In the genomic region with DNA sequence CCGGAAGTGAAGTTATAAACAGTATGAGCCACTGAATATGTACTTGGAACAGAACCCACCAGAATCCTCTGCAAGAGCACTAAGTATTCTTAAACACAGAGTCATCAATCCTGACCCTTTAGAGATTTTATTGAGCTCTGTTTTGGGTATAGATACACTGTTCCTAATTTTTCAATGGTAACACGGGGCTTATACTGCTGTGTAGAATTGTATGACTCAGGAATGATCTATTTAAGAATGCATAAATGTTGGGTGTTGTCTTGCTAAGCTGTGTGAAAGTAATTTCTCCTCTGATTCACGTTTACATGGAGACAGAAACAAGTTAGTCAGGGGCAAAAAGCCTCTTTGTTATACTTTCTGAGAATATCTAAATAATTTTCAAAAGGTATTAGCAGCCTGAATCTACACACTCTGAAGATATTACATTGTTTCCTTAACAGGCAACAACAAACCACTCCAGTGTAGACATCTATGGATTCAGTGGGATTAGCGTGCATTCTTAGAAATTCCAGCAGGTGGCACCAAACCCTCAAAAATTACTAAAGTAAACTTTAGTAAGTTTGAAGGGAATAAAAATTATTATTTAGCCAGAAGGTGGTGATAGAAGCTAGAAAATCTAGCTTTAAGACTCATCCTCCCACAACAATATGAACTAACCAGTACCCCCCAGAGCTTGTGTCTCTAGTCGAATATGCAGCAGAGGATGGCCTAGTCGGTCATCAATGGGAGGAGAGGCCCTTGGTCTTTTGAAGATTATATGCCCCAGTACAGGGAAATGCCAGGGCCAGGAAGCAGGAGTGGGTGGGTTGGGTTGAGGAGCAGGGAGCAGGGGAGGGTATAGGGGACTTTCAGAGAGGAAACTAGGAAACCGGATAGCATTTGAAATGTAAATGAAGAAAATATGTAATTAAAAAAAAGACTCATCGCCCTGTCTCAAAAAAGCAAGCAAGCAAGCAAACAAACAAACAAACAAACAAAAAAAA, we compare ENCODE assay signal across 9 mouse cellular contexts. TPM values are rescaled to one million over a fixed set of nuclear protein-coding genes. Genes with fewer than 3 reads are reported as not detected.
DNase-seq lines count a peak whose midpoint lies in the region; ATAC-seq lines count a peak whose summit lies in the region.
"Had no signal": no experiment of that assay in that cellular context is flagged by ENCODE, and none has a peak within 500 bp of the region (broad histone marks: within the 10 kb centered on the region; RNA-seq: fewer than 3 reads in every experiment).

No protein-coding gene starts in this region.

- no peak overlapping the region for H3K9ac ChIP-seq in forebrain, embryonic 13.5 days
- H3K9ac ChIP-seq: heart, embryonic 15.5 days had no signal

- H3K9me3 ChIP-seq in forebrain, embryonic 13.5 days (replicated peaks): no peaks in the 10 kb centered on the region
- H3K9me3 ChIP-seq: heart, embryonic 15.5 days had no signal

- no peak overlapping the region for H3K27ac ChIP-seq in forebrain, embryonic 13.5 days
- H3K27ac ChIP-seq: heart, embryonic 15.5 days had no signal

- ATAC-seq in cerebellum, adult (ENCODE audit: insufficient number of reproducible peaks, low FRiP score, low TSS enrichment): no peak
- ATAC-seq in forebrain, embryonic 13.5 days: peak; percentile 81
- peak; percentile 73 for ATAC-seq in megakaryocyte progenitor cell, adult 5-6 weeks (replicated peaks; ENCODE audit: poor library complexity)

- H3K4me3 ChIP-seq in forebrain, embryonic 13.5 days: no peak overlapping the region
- H3K4me3 ChIP-seq: heart, embryonic 15.5 days had no signal

- H3K4me2 ChIP-seq in forebrain, embryonic 13.5 days: no peak overlapping the region
- H3K4me2 ChIP-seq: heart, embryonic 15.5 days had no signal

- no peaks in the 10 kb centered on the region for H3K27me3 ChIP-seq in forebrain, embryonic 13.5 days
- H3K27me3 ChIP-seq: heart, embryonic 15.5 days had no signal

- H3K4me1 ChIP-seq in forebrain, embryonic 13.5 days: no peaks in the 10 kb centered on the region
- H3K4me1 ChIP-seq: heart, embryonic 15.5 days had no signal

- no peaks in the 10 kb centered on the region for H3K36me3 ChIP-seq in forebrain, embryonic 13.5 days (ENCODE audit: poor library complexity, severe bottlenecking)
- H3K36me3 ChIP-seq: heart, embryonic 15.5 days had no signal

- DNase-seq in cerebellum, adult 9-10 months: peak; percentile 11
- DNase-seq in thymus, postnatal 4 days: peak; percentile 7
- no peak for DNase-seq in thymus, postnatal 25 days
- DNase-seq in kidney, postnatal 10 days: peak; percentile 54
- peak; percentile 1 for DNase-seq in yolk sac, embryonic 10.5 days (ENCODE audit: low spot score)

- 50% methylated on average over 8 of the region's 8 CpGs for WGBS in forebrain, embryonic 13.5 days

RNA-seq across cellular contexts. Expression of gene 1700015G11Rik, which starts 22.4 kb away (rescaled TPM):
- not detected in 2 replicates for polyA plus RNA-seq in forebrain, embryonic 13.5 days (2015; fragmentation: Nextera tagmentation; extraction: Ambion mirVana)
- not detected in 2 replicates for total RNA-seq in megakaryocyte progenitor cell, adult 5-6 weeks (2015)
- total RNA-seq in megakaryocyte progenitor cell, adult 5-6 weeks (2017): not detected in 2 replicates
- polyA plus RNA-seq: heart, embryonic 15.5 days had no signal

RNA-seq across cellular contexts. Expression of gene Svip, which starts 32.1 kb away (rescaled TPM):
- polyA plus RNA-seq in forebrain, embryonic 13.5 days (2015; fragmentation: Nextera tagmentation; extraction: Ambion mirVana): 22.0 and 22.3 TPM in 2 replicates
- 64.5 and 64.6 TPM in 2 replicates for total RNA-seq in megakaryocyte progenitor cell, adult 5-6 weeks (2015)
- total RNA-seq in megakaryocyte progenitor cell, adult 5-6 weeks (2017): 57.8 and 60.5 TPM in 2 replicates
